Mouse (Mus musculus) mouse trophoblast stem cell (cell line): ENCODE results near the gene Gm9837.

Source experiments
- in situ Hi-C, 2 experiments: fragments of 300-500 bp; cut with MseI, MboI; formaldehyde crosslinking; loops; 2 replicates in 1 of 2; 3 replicates in 1 of 2; pipeline ENCODE4 v1.15.1; 2025

Gene Gm9837

DNA sequence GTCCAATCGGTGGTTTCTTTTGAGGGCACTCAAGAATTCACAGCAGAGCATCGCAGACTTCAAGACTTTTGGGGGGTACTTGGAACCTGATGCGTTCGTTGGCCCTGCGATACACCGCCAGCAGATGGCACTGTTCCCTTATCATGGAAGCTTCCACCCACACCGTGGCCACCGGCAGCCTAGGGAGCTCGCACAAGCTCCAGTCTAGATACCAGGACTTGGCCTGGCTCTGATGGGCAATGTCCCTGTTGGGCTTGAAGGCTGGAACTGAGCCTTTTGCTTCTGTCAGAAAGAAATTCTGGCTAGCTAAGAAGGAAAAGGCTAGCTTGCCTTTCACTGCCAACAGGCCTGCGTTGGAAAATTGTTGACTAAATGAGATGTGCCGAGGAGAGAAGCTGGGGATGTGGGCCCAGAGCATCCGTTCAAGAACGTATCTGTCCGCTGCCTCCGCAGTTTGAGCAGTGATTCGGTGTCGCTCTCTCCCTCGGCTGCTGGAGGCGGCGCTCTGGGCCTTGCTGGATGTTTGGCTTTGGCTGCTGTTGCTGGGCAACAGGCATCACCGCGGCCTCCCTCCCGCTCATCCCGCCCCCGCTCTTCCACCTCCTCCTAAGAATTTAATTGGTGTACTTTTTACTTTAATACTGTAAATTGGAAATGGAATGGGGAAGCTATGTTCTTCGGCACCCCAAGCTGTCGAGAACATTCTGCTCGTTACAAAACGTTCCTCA, at the start of gene Gm9837:
TSS of gene Gm9837 (minus strand) at position 512 of the 728 bp plus-strand sequence.
- in situ Hi-C loops, result no loop called here

DNA sequence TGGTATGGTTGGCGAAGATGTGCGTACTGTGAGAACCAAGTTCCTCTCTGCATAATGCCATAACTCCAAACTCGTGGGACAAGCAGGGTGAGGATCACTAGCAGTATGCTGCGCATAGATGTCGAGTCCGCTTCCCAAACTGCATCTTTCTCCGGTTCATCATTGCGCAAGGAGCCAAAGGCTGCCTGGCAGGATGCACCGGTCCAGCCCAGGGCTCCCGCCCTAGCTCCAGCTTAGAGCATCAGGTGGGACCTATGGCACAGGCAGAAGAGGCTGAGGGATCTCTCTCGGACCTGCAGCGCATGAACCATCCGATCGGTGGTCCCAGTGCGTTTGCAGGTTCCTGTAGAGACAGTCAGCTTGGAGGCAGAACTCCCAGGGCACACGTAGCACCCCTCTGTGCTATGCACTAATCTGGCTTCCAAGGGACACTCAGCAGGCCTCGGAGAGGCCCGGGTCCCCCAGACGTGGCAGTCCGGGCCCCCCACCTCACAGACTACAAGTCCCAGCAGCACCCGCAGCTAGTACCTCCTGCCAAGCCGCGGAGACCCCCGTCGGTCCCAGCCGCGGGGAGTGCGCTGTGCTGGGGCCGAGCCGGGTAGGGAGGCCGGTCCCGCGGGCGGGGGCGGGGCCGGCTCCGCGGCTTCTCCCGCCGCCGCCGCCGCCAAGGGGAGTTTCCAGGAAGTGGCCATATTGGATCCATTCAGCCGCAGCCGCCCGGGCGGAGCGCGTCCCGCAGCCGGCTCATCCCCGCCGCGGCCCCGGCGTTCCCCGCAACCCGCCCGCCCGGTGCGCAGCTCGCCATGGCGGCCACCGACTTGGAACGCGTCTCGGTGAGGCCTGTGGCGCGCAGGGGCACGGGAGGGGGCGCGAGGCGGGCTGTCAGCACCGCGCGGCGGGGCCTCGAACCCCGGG, 49.2 kb upstream of the Gm9837 start, which contains the start of gene Sept8:
TSS of gene Sept8 (plus strand) at position 51 of the 915 bp plus-strand sequence.
- in situ Hi-C loops, result no loop called here

DNA sequence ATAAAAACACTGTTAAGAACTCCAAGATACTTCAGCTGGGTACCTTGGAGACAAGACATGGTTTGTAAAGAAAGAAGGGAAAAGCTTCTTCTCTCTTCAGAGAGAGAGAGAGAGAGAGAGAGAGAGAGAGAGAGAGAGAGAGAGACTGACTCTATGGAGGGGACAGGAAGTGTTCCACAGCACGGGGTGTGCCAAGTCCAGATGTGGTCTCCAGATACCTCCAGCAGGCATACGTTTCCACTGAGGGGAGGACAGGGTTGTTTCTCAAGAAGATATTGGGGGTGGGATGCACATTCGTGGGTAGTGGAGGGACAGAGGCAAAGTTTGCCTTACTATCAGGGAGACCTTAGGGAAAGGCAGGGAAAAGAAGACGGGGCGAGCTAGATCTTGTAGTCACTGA, 48.5 kb upstream of the Gm9837 start:
- in situ Hi-C loops, result no loop called here

DNA sequence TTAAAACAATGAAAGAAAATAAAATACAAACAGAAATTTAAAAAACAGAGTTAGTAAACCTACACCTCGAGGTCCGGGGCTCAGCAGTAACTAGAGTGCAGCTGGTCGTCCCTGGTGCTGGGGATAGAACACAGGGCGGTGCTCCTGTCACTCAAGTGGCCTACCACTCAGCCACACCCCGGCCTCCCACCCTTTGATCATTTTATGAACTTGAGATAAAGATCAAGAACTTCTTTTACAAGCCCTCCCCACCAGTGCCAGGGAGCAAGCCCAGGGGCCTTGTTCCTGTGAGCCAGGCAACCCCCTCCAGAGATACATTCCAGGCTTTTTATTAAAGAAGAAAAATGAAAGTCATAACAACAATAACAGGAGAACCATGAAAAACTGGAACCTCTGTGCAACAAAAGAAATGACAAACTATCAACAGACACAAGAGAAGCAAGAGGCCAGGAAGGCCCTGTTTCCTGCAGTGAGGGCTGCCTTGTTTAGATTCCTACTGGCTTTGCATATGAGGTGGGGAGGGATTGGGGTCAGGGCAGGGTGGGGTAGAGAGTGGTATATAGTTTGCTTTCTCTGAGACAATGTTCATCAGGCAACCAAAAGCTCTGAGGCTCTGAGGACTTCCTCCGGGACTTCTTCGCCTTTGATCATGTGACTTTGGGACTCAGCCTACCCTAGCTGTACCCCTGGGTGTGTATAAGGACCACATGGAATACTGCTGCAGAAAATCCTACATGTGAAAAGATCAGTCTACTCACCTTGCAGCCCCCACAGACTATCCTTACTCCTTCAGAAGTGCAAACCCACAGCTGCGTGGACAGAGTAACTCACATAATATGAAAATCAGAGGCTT, 46.7 kb upstream of the Gm9837 start:
- in situ Hi-C loops, result no loop called here

DNA sequence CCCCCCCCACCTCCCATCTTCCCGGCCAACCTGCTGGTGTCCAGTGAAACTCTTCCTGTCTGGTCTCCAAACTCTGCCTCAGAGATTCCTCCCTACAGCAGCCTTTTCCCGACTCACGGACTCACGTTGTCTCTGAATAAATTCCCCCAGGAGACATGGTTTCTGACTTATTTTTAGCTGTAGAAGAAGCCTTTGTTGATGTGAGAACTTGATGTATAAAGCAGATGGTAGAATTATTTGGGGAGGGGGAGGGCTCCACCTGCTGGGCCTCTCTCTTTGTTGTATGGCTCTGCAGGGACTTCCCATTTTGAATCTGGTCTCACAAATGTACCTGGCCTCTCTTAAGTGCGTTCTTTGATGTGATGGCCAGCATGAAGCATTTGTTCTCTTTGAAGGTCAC, 40.1 kb upstream of the Gm9837 start:
- in situ Hi-C loops, result no loop called here

DNA sequence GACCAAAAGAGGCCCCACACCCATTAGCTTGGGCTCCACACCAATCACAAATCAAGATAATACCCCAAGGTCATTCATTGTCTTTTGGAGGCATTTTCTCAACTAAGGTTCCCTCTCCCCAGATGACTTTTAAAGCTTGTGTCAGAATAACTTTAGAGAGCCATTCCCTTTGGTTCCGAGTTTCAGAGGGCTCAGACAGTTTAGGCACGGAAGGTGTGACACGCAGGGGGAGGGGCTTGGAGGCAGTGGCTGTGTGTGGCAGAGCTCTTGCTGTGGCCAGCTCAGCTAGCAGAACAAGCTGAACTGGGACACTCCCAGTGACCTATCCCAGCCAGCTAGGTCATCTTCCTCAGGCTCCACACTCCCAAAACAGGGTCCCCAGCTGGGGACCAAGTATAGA, 38.3 kb upstream of the Gm9837 start:
- in situ Hi-C loops, result no loop called here

DNA sequence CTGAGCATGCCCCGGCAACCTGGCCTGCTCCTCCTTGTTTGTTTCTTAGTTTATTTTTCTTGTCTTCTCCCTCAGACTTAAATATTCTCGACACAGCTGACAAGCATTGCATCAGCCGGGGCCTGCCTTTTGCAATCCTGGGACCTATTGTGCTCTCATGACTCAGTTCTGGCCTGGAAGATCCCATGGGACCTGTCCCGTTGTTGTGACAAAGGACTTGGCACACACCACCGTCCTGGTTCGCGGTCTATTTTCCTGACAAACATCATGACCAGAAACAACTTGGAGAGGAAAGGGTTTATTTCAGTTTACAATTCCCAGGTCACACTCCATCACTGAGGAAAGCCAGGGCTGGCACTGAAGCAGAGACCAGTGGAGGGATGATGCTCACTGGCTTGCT, 37.9 kb upstream of the Gm9837 start:
- in situ Hi-C loops, result no loop called here

DNA sequence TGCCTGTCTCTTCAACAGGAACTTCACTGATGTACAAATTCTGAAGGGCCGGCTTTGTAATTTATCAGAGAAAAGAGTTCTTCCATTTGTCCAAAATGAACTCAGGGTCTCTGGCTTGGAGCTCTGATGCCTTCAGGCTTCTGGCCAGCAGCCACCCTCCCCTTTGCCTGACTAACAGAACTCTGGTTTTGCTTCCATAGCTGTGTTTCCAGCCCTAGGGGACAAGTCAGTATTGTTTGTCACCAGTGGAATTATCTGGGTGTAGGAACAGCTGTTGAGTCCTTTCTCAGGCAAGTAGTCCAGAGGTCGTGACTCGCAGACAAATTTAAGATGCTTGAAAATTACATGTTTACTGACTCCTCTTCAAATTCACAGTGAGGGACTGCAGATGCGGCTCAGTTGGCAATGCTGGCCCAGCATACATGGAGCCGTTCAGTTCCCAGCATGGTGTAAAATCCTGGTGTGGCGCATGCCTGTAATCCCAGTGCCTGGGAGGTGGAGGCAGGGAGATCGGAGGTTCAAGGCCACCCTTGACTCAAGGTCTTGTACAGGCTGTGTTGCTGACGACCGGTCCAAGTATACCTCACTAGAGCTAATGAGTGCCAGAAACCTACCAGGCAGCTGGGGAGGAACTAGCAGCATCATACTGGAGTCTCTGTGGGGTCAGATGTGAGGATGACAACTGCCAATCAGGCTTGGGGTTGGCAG, 37.0 kb upstream of the Gm9837 start:
- in situ Hi-C loops, result no loop called here

DNA sequence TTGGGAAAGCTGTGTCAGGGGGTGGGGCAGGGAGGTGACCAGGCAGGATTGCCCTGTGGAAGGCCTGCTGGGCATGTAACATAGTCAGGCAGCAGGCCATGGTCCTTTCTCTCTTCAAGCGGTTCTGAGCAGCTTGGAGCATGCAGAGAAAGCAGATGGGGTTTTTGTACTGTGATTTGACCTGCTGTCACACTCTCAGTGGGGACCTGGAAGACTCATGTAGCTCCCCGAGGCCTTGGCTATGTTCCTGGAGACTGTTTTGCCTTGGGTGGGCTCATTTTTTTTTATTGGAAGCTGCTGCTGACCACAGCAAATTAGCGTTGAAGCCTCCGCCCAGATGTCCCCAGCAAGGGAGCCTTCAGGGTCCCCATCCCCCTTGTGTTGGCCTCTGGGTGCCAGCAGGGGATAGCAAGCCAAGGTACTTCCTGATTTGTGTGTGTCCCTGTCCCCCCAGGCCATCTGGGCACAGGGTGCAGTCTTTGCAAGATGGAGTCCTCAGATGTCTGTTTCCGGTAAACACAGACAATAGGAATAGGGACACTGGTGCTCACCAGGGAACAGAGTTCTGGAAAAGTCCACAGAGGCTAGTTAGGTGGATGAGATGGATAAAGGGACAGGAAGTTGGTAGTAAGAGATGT, 34.9 kb upstream of the Gm9837 start:
- in situ Hi-C loops, result no loop called here

DNA sequence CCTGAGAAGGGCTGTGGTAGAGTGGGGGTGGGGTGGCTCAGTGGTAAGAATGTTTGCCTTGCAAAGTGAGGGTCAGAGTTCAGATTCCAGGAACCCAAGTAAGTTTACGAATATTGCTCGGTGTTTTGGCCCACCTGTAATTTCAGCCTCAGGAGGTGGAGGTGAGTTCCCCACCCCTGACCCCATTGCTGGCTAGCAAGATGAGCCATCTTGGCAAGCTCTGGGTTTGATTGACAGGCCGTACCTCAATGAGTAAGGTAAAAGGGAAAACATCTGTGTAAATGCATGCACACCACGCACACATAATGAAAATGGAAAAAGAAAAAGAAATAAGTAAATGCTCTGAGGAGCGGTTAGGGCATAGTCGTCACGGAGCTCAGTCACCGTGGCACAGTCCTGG, 34.1 kb upstream of the Gm9837 start:
- in situ Hi-C loops, result no loop called here

DNA sequence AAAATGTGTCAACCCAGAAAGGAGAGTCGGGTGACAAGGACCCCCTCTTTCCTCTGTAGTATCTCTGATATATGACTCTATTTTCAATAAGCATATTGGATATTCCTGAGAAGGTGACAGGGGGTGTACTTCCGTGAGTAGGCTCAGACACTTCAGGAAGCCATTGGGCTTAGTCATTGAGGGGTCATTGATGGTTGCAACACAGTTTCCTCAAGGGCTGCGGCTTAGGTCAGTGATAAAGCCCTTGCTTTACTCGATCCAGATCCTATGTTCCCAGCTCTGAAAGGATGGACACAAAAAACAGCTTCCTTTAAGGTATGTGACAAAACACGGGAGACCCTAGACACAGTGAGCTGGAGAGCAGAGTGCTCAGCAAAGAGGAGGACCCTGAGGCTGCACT, 33.5 kb upstream of the Gm9837 start:
- in situ Hi-C loops, result no loop called here

DNA sequence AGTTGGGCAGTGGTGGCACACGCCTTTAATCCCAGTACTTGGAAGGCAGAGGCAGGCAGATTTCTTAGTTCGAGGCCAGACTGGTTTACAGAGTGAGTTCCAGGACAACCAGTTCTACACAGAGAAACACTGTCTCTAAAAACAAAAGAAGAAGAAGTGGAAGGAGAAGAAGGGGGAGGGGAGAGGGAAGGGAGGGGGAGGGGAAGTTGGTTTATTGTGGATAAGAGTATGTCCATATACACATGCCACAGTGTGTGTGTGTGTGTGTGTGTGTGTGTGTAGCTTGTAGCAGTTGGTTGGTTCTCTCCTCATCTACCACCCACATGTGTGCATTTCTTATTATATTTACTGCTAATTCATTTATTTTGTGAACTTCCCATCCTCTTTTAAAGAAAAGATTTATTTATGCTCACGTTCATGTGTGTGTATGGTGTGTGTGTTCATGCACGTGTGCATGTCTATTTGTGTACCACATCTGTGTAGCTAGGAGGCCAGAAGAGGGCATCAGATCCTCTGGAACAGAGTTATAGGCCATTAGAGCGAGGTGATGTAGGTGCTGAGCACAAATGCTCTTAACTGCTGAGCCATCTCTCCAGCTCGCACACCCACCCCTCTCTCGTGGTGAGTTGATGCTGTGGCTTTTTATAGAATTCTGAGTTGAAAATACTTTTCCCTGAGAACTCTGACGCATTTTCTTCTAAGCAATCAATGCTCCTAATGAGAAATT, 31.9 kb upstream of the Gm9837 start:
- in situ Hi-C loops, result no loop called here

DNA sequence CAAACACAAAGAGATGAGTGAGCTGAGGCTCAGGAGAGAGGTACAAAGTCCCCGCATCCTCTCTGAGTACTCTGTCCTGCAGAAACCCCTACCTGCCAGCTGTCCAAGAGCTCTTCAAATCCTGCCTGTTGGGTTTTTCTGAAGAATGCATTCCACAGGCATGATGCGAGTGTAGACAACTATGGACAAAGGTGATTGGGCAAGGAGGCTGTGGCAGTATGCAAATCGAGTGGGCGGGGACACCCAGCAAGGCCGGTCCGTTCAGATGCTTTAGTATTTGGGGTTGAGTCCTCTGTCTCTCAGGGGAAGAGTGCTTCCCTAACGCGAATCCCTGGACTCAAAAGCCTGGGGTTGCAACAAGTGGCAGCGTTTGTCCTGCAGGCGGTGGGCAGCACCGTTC, 30.3 kb upstream of the Gm9837 start:
- in situ Hi-C loops, result no loop called here

DNA sequence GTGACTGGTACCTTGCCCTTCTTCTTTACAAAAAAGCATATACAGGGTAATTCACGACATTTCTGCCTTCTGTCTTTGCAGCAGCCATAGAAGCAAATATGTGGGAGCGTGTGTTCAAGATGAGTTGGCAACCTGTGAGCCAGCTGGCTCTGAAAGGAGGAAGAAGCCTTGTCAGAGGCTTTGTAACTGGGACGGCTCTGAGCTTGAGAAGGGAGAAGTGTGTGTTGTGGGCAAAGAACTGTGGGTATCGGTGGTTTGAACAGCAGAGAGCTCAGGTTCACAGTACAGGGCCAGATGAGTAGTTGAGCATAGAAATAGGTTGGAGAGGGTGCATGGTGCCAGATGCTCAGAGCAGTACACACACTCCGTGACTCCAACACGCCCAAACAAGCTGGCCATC, 26.7 kb upstream of the Gm9837 start:
- in situ Hi-C loops, result no loop called here

DNA sequence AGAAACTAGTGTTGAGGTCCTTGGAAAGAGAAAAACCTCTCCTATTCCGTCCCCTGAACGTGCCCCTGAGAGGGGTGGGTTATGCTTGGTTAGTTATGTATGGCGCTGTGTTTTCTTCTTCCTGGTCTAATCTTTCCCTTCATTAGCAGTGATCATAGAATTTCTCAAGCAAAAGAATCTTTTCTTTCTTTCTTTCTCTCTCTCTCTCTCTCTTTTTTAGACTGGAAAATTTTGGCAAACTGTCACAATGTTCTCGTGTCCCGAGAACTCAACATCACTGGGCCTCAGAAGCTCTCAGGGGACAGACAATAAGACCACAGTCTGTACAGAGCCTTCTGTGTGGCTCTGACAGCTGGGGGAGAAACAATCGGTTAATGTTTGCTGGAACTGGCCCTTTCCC, 25.1 kb upstream of the Gm9837 start:
- in situ Hi-C loops, result no loop called here

DNA sequence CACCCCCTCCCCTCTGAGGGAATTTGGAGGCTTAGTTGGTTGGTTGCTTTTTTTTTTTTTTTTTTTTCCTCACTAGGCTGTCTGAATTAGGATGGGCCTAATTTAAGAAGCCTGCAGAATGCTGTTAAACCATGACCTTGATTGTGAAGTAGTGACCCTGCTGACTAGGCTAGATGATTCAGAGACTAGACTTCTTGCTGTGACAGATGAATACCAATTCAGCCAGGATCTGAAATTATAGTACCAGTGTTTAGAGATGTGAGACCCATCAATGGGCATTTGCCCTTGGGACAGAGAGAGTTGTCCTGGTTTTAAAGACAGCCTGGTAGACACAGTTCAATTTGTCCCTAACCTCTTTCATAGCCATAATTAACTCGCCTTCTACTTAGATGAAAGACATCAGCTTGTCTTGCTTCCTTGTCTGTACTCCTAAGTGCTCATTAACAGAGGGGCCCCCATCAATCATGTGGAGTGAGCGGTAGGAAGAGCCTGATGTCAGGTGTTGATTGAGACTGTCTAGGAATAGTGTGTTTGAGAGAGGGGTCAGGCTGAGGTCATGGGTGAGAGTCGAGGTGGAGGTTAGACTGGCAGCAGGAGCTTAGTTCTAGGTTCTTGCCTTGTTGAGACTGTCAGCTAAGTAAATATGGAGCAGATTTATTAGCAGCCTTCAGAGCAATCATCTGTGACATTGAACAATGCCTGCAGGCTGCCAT, 23.1 kb upstream of the Gm9837 start:
- in situ Hi-C loops, result no loop called here

DNA sequence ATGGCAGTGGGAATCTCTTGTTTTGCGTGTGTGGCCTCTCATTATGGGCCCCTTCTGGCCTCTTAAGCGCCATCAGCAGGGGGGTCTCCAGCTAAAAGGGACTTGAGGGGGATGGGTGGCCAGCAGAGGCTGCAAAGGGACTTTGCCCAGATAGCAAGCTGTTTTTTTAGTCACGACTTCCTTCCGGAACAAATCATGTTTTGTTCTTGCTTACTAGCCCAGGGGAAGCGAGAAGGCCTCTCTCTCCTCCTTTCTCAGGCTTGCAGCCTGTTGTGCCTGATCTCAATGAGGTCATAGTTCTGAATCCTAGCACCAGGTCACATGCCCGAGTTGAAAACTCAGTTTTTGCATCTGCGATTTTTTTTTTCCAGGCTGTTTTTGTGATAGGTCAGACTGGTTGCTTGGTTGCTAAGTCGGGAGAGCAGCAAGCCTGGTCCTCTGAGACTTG, 21.7 kb upstream of the Gm9837 start:
- in situ Hi-C loops, result no loop called here

DNA sequence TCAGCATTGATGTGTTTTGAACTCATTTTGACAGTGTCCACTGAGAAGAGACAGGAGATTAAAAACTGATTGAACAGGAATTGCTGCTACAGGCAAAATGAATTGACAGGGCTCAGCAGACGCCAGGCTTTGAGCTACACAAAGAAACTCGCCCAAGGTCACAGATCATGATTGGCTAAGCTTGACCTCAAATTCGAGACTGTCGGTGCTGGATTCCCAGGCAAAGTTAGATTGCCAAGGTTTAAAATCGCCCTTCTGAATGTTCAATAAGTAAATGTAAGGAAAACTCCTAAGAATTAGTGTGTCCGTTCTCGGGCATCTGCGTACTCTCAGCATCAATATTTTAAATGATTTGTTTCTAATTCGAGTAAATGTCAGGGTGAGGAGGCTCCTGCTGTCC, 19.1 kb upstream of the Gm9837 start:
- in situ Hi-C loops, result no loop called here

DNA sequence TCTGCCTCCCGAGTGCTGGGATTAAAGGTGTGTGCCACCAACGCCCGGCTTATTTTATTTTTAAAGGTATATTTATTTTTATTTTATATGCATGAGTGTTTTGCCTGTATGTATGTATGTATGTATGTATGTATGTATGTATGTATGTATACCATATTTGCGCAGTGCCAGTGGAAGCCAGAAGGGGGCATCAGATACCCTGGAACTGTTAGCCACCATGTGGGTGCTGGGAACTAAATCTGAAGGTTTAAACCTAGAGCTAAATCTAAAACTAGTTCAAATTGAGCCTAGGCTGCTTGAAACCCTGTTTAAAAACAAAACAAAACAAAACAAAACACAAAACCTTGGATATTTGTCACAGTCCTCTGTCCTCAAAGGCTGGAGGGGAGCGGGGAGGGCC, 18.7 kb upstream of the Gm9837 start:
- in situ Hi-C loops, result no loop called here
